Mouse (Mus musculus) frontal cortex, postnatal 36 days (tissue): ENCODE data around the gene Krt80.

Experiments used
- DNase-seq, 2 experiments: peaks; one replicate each; pipeline ENCODE4 v3.0.0; 2022; ENCODE audit warnings: low spot score in 2 of 2

The Krt80 gene

GRCm38 (mm10) chr15:101374879-101375278 is 4.9 kb upstream of the Krt80 start:
- DNase-seq, result no peak

GRCm38 (mm10) chr15:101373286-101373898 is 3.4 kb upstream of the Krt80 start:
- DNase-seq, result peak in 1 of 2 experiments; percentile 42

GRCm38 (mm10) chr15:101372131-101372977 is 2.4 kb upstream of the Krt80 start:
- no peak for DNase-seq

- DNase-seq, result no peak
These were observed 1.4 kb upstream of the Krt80 start for GRCm38 (mm10) chr15:101371141-101371985.

GRCm38 (mm10) chr15:101369382-101370100 is 421 bp downstream of the Krt80 start:
- DNase-seq, result no peak

GRCm38 (mm10) chr15:101368502-101369381 is 1.2 kb downstream of the Krt80 start:
- no peak for DNase-seq

- DNase-seq, result no peak
These were observed 1.9 kb downstream of the Krt80 start for GRCm38 (mm10) chr15:101368015-101368414.

- DNase-seq, result no peak
These were observed 2.5 kb downstream of the Krt80 start for GRCm38 (mm10) chr15:101367497-101367896.

- DNase-seq, result no peak
These were observed 3.0 kb downstream of the Krt80 start for GRCm38 (mm10) chr15:101366926-101367325.

GRCm38 (mm10) chr15:101366482-101366881 is 3.5 kb downstream of the Krt80 start:
- DNase-seq, result no peak

GRCm38 (mm10) chr15:101365721-101366120 is 4.2 kb downstream of the Krt80 start:
- no peak for DNase-seq

GRCm38 (mm10) chr15:101364891-101365671 is 4.9 kb downstream of the Krt80 start:
- no peak for DNase-seq

GRCm38 (mm10) chr15:101364425-101364824 is 5.5 kb downstream of the Krt80 start:
- DNase-seq, result no peak

GRCm38 (mm10) chr15:101363933-101364332 is 6.0 kb downstream of the Krt80 start:
- no peak for DNase-seq

GRCm38 (mm10) chr15:101362393-101363010 is 7.5 kb downstream of the Krt80 start:
- no peak for DNase-seq

- peak in 1 of 2 experiments; percentile 55 for DNase-seq
These were observed 14.6 kb downstream of the Krt80 start for GRCm38 (mm10) chr15:101355382-101355786.

- DNase-seq, result no peak
These were observed 17.1 kb downstream of the Krt80 start for GRCm38 (mm10) chr15:101352706-101353465.

GRCm38 (mm10) chr15:101352047-101352446 is 17.9 kb downstream of the Krt80 start:
- no peak for DNase-seq
